In genomic region chr10:13018510-13018909, GRCm38 (mm10) we compare ENCODE assay signal across 8 mouse cellular contexts. TPM values are rescaled to one million over a fixed set of nuclear protein-coding genes. Genes with fewer than 3 reads are reported as not detected.
A peak's percentile ranks its signal among the peaks of the same experiment; 100 is the strongest.
DNase-seq lines count a peak whose midpoint lies in the region; ATAC-seq and TF ChIP-seq lines count a peak whose summit lies in the region.

No protein-coding gene starts in this region.

- no peak overlapping the region for H3K4me3 ChIP-seq in liver, adult 2 months (ENCODE audit: insufficient read depth, low read depth, low read length)
- H3K4me3 ChIP-seq in liver, embryonic 11.5 days (ENCODE audit: low read depth, low read length): no peak overlapping the region
- no peak overlapping the region for H3K4me3 ChIP-seq in heart, postnatal 0 days (ENCODE audit: low read depth, low read length)
- H3K4me3 ChIP-seq in midbrain, postnatal 0 days (ENCODE audit: low read depth, low read length): no peak overlapping the region

- H3K9me3 ChIP-seq in liver, embryonic 11.5 days (ENCODE audit: control insufficient read depth, low read length): no peaks in the 10 kb centered on the region
- H3K9me3 ChIP-seq in heart, postnatal 0 days (replicated peaks; ENCODE audit: control insufficient read depth, low read length): no peaks in the 10 kb centered on the region
- no peaks in the 10 kb centered on the region for H3K9me3 ChIP-seq in midbrain, postnatal 0 days (ENCODE audit: low read length)

- no peak for TF ChIP-seq POLR2A in liver, adult 2 months (IDR thresholded peaks at IDR 0.05; ENCODE audit: extremely low read depth, insufficient read depth, low read length)

- H3K27me3 ChIP-seq in liver, adult 2 months (ENCODE audit: control insufficient read depth, insufficient read depth, low read length): no peaks in the 10 kb centered on the region
- no peaks in the 10 kb centered on the region for H3K27me3 ChIP-seq in liver, embryonic 11.5 days (replicated peaks; ENCODE audit: control insufficient read depth, insufficient read depth, low read length)
- no peaks in the 10 kb centered on the region for H3K27me3 ChIP-seq in heart, postnatal 0 days (ENCODE audit: control insufficient read depth, insufficient read depth, low read length)
- no peaks in the 10 kb centered on the region for H3K27me3 ChIP-seq in midbrain, postnatal 0 days (ENCODE audit: insufficient read depth, low read length)

- no peak overlapping the region for H3K4me2 ChIP-seq in liver, embryonic 11.5 days
- no peak overlapping the region for H3K4me2 ChIP-seq in heart, postnatal 0 days (ENCODE audit: low read depth, low read length)
- H3K4me2 ChIP-seq in midbrain, postnatal 0 days (ENCODE audit: low read depth, low read length, poor library complexity, severe bottlenecking): no peak overlapping the region

- H3K36me3 ChIP-seq in liver, adult 2 months (ENCODE audit: control insufficient read depth, insufficient read depth, low read length): no peaks in the 10 kb centered on the region
- no peaks in the 10 kb centered on the region for H3K36me3 ChIP-seq in liver, embryonic 11.5 days (ENCODE audit: control insufficient read depth, insufficient read depth, low read length)
- H3K36me3 ChIP-seq in heart, postnatal 0 days (replicated peaks; ENCODE audit: control insufficient read depth, insufficient read depth, low read length): no peaks in the 10 kb centered on the region
- H3K36me3 ChIP-seq in midbrain, postnatal 0 days (ENCODE audit: insufficient read depth, low read length): no peaks in the 10 kb centered on the region

- peak; percentile 34 to 43 for DNase-seq in adrenal gland, postnatal 36 days
- no peak for DNase-seq in adrenal gland, adult 2 months
- DNase-seq in liver, adult 2 months (ENCODE audit: extremely low read depth, low read depth, low spot score): no peak
- no peak for DNase-seq in liver, embryonic 11.5 days (ENCODE audit: low spot score)
- peak; percentile 64 for DNase-seq in ZHBTc4 (ENCODE audit: low read depth, low spot score)
- DNase-seq in heart, postnatal 0 days (ENCODE audit: low spot score): peak; percentile 54
- peak; percentile 26 for DNase-seq in midbrain, postnatal 0 days (ENCODE audit: low spot score)
- no peak for DNase-seq in urinary bladder, postnatal 36 days (ENCODE audit: low spot score in 2 of 2)

- no peak overlapping the region for H3K9ac ChIP-seq in liver, adult 2 months (ENCODE audit: low read depth, low read length)
- no peak overlapping the region for H3K9ac ChIP-seq in liver, embryonic 11.5 days (ENCODE audit: low read depth, low read length)
- H3K9ac ChIP-seq in heart, postnatal 0 days (replicated peaks; ENCODE audit: low read depth, low read length): no peak overlapping the region
- no peak overlapping the region for H3K9ac ChIP-seq in midbrain, postnatal 0 days (replicated peaks; ENCODE audit: low read length, poor library complexity, severe bottlenecking)

- H3K79me2 ChIP-seq in liver, adult 2 months (ENCODE audit: control insufficient read depth, insufficient read depth, low read length): no peaks in the 10 kb centered on the region

- no peak overlapping the region for H3K27ac ChIP-seq in liver, adult 2 months (replicated peaks; ENCODE audit: insufficient read depth, low read depth, low read length)
- no peak overlapping the region for H3K27ac ChIP-seq in liver, embryonic 11.5 days (ENCODE audit: low read depth, low read length)
- H3K27ac ChIP-seq in heart, postnatal 0 days (ENCODE audit: low read depth): no peak overlapping the region
- H3K27ac ChIP-seq in midbrain, postnatal 0 days (ENCODE audit: low read depth, low read length): no peak overlapping the region

- no peak for TF ChIP-seq EP300 in heart, postnatal 0 days (IDR thresholded peaks at IDR 0.05; ENCODE audit: low read depth)

- TF ChIP-seq CTCF in liver, adult 2 months (IDR thresholded peaks at IDR 0.05; ENCODE audit: low read depth, low read length): peak; percentile 66
- TF ChIP-seq CTCF in heart, postnatal 0 days (IDR thresholded peaks at IDR 0.05; ENCODE audit: low read depth): peak; percentile 75
- TF ChIP-seq CTCF in midbrain, postnatal 0 days (IDR thresholded peaks at IDR 0.05): peak; percentile 77

- no peak for ATAC-seq in liver, embryonic 11.5 days (replicated peaks; ENCODE audit: low FRiP score)
- peak; percentile 33; the same call in 1 of the 2 replicates for ATAC-seq in heart, postnatal 0 days (ENCODE audit: insufficient read depth, low read depth)
- no peak for ATAC-seq in midbrain, postnatal 0 days (ENCODE audit: low FRiP score)

- no peaks in the 10 kb centered on the region for H3K4me1 ChIP-seq in liver, adult 2 months (ENCODE audit: control insufficient read depth, insufficient read depth, low read length)
- no peaks in the 10 kb centered on the region for H3K4me1 ChIP-seq in liver, embryonic 11.5 days (replicated peaks; ENCODE audit: control insufficient read depth, insufficient read depth, low read length)
- H3K4me1 ChIP-seq in heart, postnatal 0 days (ENCODE audit: control insufficient read depth, insufficient read depth): no peaks in the 10 kb centered on the region
- H3K4me1 ChIP-seq in midbrain, postnatal 0 days (ENCODE audit: insufficient read depth, low read length): no peaks in the 10 kb centered on the region

- WGBS in liver, adult 2 months: 61% methylated on average over 7 of the region's 7 CpGs
- 70% methylated on average over 7 of the region's 7 CpGs for WGBS in liver, embryonic 11.5 days
- 65% methylated on average over 7 of the region's 7 CpGs for WGBS in heart, postnatal 0 days
- WGBS in midbrain, postnatal 0 days: 70% methylated on average over 7 of the region's 7 CpGs

RNA-seq across cellular contexts. Expression of gene Sf3b5, which starts 13.4 kb away (rescaled TPM):
- total RNA-seq in adrenal gland, postnatal 36 days (2021): 10 to 100 TPM; 12.4 to 13.5 TPM
- 10 to 100 TPM; 13.3 to 14.0 TPM for total RNA-seq in adrenal gland, adult 2 months (2021)
- polyA plus RNA-seq in adrenal gland, adult 2 months (2012; rRNA removed): 89.9 and 92.4 TPM in 2 replicates
- 7.7 and 7.9 TPM in 2 replicates for total RNA-seq in liver, adult 2 months (2014; rRNA removed)
- 20.1 and 22.0 TPM in 2 replicates for polyA plus RNA-seq in liver, adult 2 months (2012; rRNA removed)
- 48.0 and 50.1 TPM in 2 replicates for polyA plus RNA-seq in liver, embryonic 11.5 days (2014; fragmentation: Nextera tagmentation; extraction: Ambion mirVana)
- 21.9 and 30.1 TPM in 2 replicates for total RNA-seq in heart, postnatal 0 days (2014; rRNA removed; ENCODE audit: low replicate concordance)
- 23.2 and 24.5 TPM in 2 replicates for polyA plus RNA-seq in heart, postnatal 0 days (2015; fragmentation: Nextera tagmentation; extraction: Ambion mirVana)
- total RNA-seq in midbrain, postnatal 0 days (2014; rRNA removed): 18.4 and 24.8 TPM in 2 replicates
- polyA plus RNA-seq in midbrain, postnatal 0 days (2015; fragmentation: Nextera tagmentation; extraction: Ambion mirVana): 24.2 and 24.8 TPM in 2 replicates

RNA-seq across cellular contexts. Expression of gene Plagl1, which starts 41.8 kb away (rescaled TPM):
- total RNA-seq in adrenal gland, postnatal 36 days (2021): 10 to 100 TPM in 1 of 2 experiments, 1 to 10 TPM in 1; 7.5 to 14.9 TPM
- total RNA-seq in adrenal gland, adult 2 months (2021): 10 to 100 TPM in 1 of 2 experiments, 1 to 10 TPM in 1; 6.4 to 15.7 TPM
- polyA plus RNA-seq in adrenal gland, adult 2 months (2012; rRNA removed): 5.9 and 6.0 TPM in 2 replicates
- total RNA-seq in liver, adult 2 months (2014; rRNA removed): 0.55 and 2.8 TPM in 2 replicates
- 0.50 and 1.1 TPM in 2 replicates for polyA plus RNA-seq in liver, adult 2 months (2012; rRNA removed)
- polyA plus RNA-seq in liver, embryonic 11.5 days (2014; fragmentation: Nextera tagmentation; extraction: Ambion mirVana): 163 and 165 TPM in 2 replicates
- 560 and 720 TPM in 2 replicates for total RNA-seq in heart, postnatal 0 days (2014; rRNA removed; ENCODE audit: low replicate concordance)
- polyA plus RNA-seq in heart, postnatal 0 days (2015; fragmentation: Nextera tagmentation; extraction: Ambion mirVana): 63.9 and 66.0 TPM in 2 replicates
- 39.0 and 122 TPM in 2 replicates for total RNA-seq in midbrain, postnatal 0 days (2014; rRNA removed)
- 16.1 and 20.1 TPM in 2 replicates for polyA plus RNA-seq in midbrain, postnatal 0 days (2015; fragmentation: Nextera tagmentation; extraction: Ambion mirVana)

RNA-seq across cellular contexts. Expression of gene Stx11, which starts 54.4 kb away (rescaled TPM):
- 10 to 100 TPM in 1 of 2 experiments, 1 to 10 TPM in 1; 7.6 to 13.2 TPM for total RNA-seq in adrenal gland, postnatal 36 days (2021)
- total RNA-seq in adrenal gland, adult 2 months (2021): 1 to 10 TPM; 8.7 to 8.9 TPM
- 5.1 and 11.0 TPM in 2 replicates for polyA plus RNA-seq in adrenal gland, adult 2 months (2012; rRNA removed)
- total RNA-seq in liver, adult 2 months (2014; rRNA removed): 0.94 and 1.5 TPM in 2 replicates
- polyA plus RNA-seq in liver, adult 2 months (2012; rRNA removed): 0.18 and 0.65 TPM in 2 replicates
- polyA plus RNA-seq in liver, embryonic 11.5 days (2014; fragmentation: Nextera tagmentation; extraction: Ambion mirVana): 12.6 and 14.9 TPM in 2 replicates
- total RNA-seq in heart, postnatal 0 days (2014; rRNA removed; ENCODE audit: low replicate concordance): 4.7 and 5.2 TPM in 2 replicates
- 3.1 and 3.5 TPM in 2 replicates for polyA plus RNA-seq in heart, postnatal 0 days (2015; fragmentation: Nextera tagmentation; extraction: Ambion mirVana)
- 1.8 and 7.8 TPM in 2 replicates for total RNA-seq in midbrain, postnatal 0 days (2014; rRNA removed)
- 0.92 and 1.1 TPM in 2 replicates for polyA plus RNA-seq in midbrain, postnatal 0 days (2015; fragmentation: Nextera tagmentation; extraction: Ambion mirVana)

Comparison
In these comparisons a context has a peak if more than half of its experiments do, and no peak if none do; other contexts are left out.
1. DNase-seq: peak in adrenal gland, postnatal 36 days (2 of 2), ZHBTc4 (single experiment), heart, postnatal 0 days (single experiment) and midbrain, postnatal 0 days (single experiment); none in adrenal gland, adult 2 months (single experiment), liver, adult 2 months (single experiment), liver, embryonic 11.5 days (single experiment) and urinary bladder, postnatal 36 days (0 of 2).
2. Peak in every context shown above with its lines, with median percentiles within 50 percentile points of each other: CTCF ChIP-seq.